22 mouse cellular contexts compared by ENCODE assay signal in genomic region chr4:134379510-134379909, GRCm38 (mm10). TPM values are rescaled to one million over a fixed set of nuclear protein-coding genes. Genes with fewer than 3 reads are reported as not detected.
DNase-seq lines count a peak whose midpoint lies in the region; TF ChIP-seq lines count a peak whose summit lies in the region.
"Had no signal": no experiment of that assay in that cellular context is flagged by ENCODE, and none has a peak within 500 bp of the region (broad histone marks: within the 10 kb centered on the region; RNA-seq: fewer than 3 reads in every experiment).

No protein-coding gene starts in this region.

- TF ChIP-seq EP300 in ES-Bruce4 (IDR thresholded peaks at IDR 0.05; ENCODE audit: insufficient read depth, low read depth, low read length): peak; percentile 84

- H3K36me3 ChIP-seq in E14TG2a.4 (ENCODE audit: insufficient read depth, low read length) (no peaks in the 10 kb centered on the region), ES-Bruce4 (ENCODE audit: control insufficient read depth, insufficient read depth, low read length, poor library complexity, severe bottlenecking) (no peaks in the 10 kb centered on the region)
- H3K36me3 ChIP-seq: embryonic facial prominence, embryonic 13.5 days; forebrain, embryonic 15.5 days; G1E had no signal

- no peak for TF ChIP-seq POLR2A in ES-Bruce4 (IDR thresholded peaks at IDR 0.05; ENCODE audit: insufficient read depth, low read length)

- intact Hi-C loops in left cerebral cortex, postnatal 10 days (cut with DNase I): no loop called here

- H3K4me3 ChIP-seq in E14TG2a.4 (replicated peaks; ENCODE audit: low read length): peak overlapping the region; percentile 43; the same call in 1 of the 2 replicates
- peak overlapping the region; percentile 34; the same call in 1 of the 2 replicates for H3K4me3 ChIP-seq in ES-Bruce4 (ENCODE audit: low read depth, low read length)
- H3K4me3 ChIP-seq: embryonic facial prominence, embryonic 13.5 days; forebrain, embryonic 13.5 days; forebrain, embryonic 15.5 days had no signal

- H3K27me3 ChIP-seq in E14TG2a.4 (ENCODE audit: insufficient read depth, low read length): no peaks in the 10 kb centered on the region
- no peaks in the 10 kb centered on the region for H3K27me3 ChIP-seq in ES-Bruce4 (ENCODE audit: control insufficient read depth, insufficient read depth, low read length, poor library complexity, severe bottlenecking)
- H3K27me3 ChIP-seq: embryonic facial prominence, embryonic 13.5 days; forebrain, embryonic 13.5 days; forebrain, embryonic 15.5 days; Patski had no signal

- H3K4me1 ChIP-seq in E14TG2a.4 (replicated peaks; ENCODE audit: low read depth, low read length) (peaks cover 66% of the 10 kb centered on the region), ES-Bruce4 (ENCODE audit: control insufficient read depth, insufficient read depth, low read length) (peaks cover 14% of the 10 kb centered on the region)
- H3K4me1 ChIP-seq: forebrain, embryonic 13.5 days; forebrain, embryonic 15.5 days had no signal

- H3K9me3 ChIP-seq in E14TG2a.4 (ENCODE audit: low read length) (no peaks in the 10 kb centered on the region), ES-Bruce4 (replicated peaks; ENCODE audit: control insufficient read depth, insufficient read depth, low read length, poor library complexity, severe bottlenecking) (no peaks in the 10 kb centered on the region)
- H3K9me3 ChIP-seq: embryonic facial prominence, embryonic 13.5 days; forebrain, embryonic 13.5 days; forebrain, embryonic 15.5 days; G1E had no signal

- peak; percentile 79 for DNase-seq in R1 (ENCODE audit: low read depth, low spot score)
- DNase-seq in spleen, adult 18-20 months: no peak
- DNase-seq in thymus, postnatal 4 days: no peak
- DNase-seq in left cerebral cortex, postnatal 10 days (ENCODE audit: extremely low spot score in 1 of 2, low spot score in 2 of 2): no peak
- DNase-seq: adrenal gland, adult 8-10 months; adrenal gland, postnatal 14 days; adrenal gland, postnatal 36 days; cerebellum, adult 11-12 months; cerebellum, adult 2 months; cerebellum, adult 9-10 months; cerebellum, postnatal 10 days; cerebellum, postnatal 25 days; forebrain, postnatal 0 days had no signal

- no peak for TF ChIP-seq CTCF in E14TG2a.4 (conservative IDR thresholded peaks at IDR 0.05; ENCODE audit: low read length)
- TF ChIP-seq CTCF in ES-Bruce4 (IDR thresholded peaks at IDR 0.05; ENCODE audit: low read depth, low read length): no peak

- H3K9ac ChIP-seq in ES-Bruce4 (ENCODE audit: low read depth, poor library complexity, severe bottlenecking): no peak overlapping the region
- H3K9ac ChIP-seq: embryonic facial prominence, embryonic 13.5 days; forebrain, embryonic 13.5 days; forebrain, embryonic 15.5 days; forebrain, postnatal 0 days had no signal

- peak overlapping the region; percentile 33 for H3K27ac ChIP-seq in ES-Bruce4 (ENCODE audit: insufficient read depth, low read length)
- H3K27ac ChIP-seq: embryonic facial prominence, embryonic 13.5 days; forebrain, embryonic 13.5 days; forebrain, embryonic 15.5 days had no signal

RNA-seq across cellular contexts. Expression of gene Extl1, which starts 4.1 kb away (rescaled TPM):
- polyA plus RNA-seq in ES-Bruce4 (2011; ENCODE audit: insufficient read depth, insufficient read length, low read depth, missing spikeins): 3.3 and 3.9 TPM in 2 replicates
- total RNA-seq in left cerebral cortex, postnatal 10 days (2021): 10 to 100 TPM; 29.6 to 31.2 TPM
- polyA plus RNA-seq: G1E had no signal

RNA-seq across cellular contexts. Expression of gene Pafah2, which starts 16.6 kb away (rescaled TPM):
- polyA plus RNA-seq in ES-Bruce4 (2011; ENCODE audit: insufficient read depth, insufficient read length, low read depth, missing spikeins): 16.4 and 16.5 TPM in 2 replicates
- 10 to 100 TPM; 11.3 to 12.9 TPM for total RNA-seq in left cerebral cortex, postnatal 10 days (2021)

RNA-seq across cellular contexts. Expression of gene Slc30a2, which starts 36.5 kb away (rescaled TPM):
- 3.9 and 4.9 TPM in 2 replicates for polyA plus RNA-seq in ES-Bruce4 (2011; ENCODE audit: insufficient read depth, insufficient read length, low read depth, missing spikeins)
- total RNA-seq in left cerebral cortex, postnatal 10 days (2021): not detected
- total RNA-seq: forebrain, postnatal 0 days had no signal
- polyA plus RNA-seq: C2C12; forebrain, embryonic 11.5 days; forebrain, embryonic 13.5 days; Patski had no signal
